17 mouse cellular contexts compared by ENCODE assay signal in genomic region chr6:17824735-17825134, GRCm38 (mm10).
"Had no signal": no experiment of that assay in that cellular context is flagged by ENCODE, and none has a peak within 500 bp of the region (broad histone marks: within the 10 kb centered on the region; RNA-seq: fewer than 3 reads in every experiment).

No protein-coding gene starts in this region.

- H3K9me3 ChIP-seq: intestine, embryonic 15.5 days; kidney, embryonic 15.5 days; limb, embryonic 12.5 days; limb, embryonic 15.5 days had no signal

- H3K27me3 ChIP-seq: intestine, embryonic 15.5 days; kidney, embryonic 15.5 days; limb, embryonic 12.5 days; limb, embryonic 15.5 days had no signal

- H3K27ac ChIP-seq: intestine, embryonic 15.5 days; kidney, embryonic 15.5 days; limb, embryonic 12.5 days; limb, embryonic 15.5 days; stomach, postnatal 0 days had no signal

- H3K4me3 ChIP-seq: intestine, embryonic 15.5 days; kidney, embryonic 15.5 days; limb, embryonic 12.5 days; limb, embryonic 15.5 days had no signal

- DNase-seq: kidney, adult 11 months; kidney, adult 8-10 months; kidney, postnatal 14 days; kidney, postnatal 4 days; left cerebral cortex, postnatal 4 days; lung, adult 2 months; lung, postnatal 14 days; lung, postnatal 4 days; midbrain, embryonic 14.5 days; thymus, adult 2 months; thymus, postnatal 14 days had no signal

- H3K36me3 ChIP-seq: intestine, embryonic 15.5 days; kidney, embryonic 15.5 days; limb, embryonic 12.5 days; limb, embryonic 15.5 days had no signal

- H3K4me1 ChIP-seq: intestine, embryonic 15.5 days; limb, embryonic 12.5 days; limb, embryonic 15.5 days had no signal

- ATAC-seq: intestine, embryonic 15.5 days had no signal

- H3K9ac ChIP-seq: intestine, embryonic 15.5 days; kidney, embryonic 15.5 days; limb, embryonic 12.5 days; limb, embryonic 15.5 days had no signal

- H3K4me2 ChIP-seq: intestine, embryonic 15.5 days; kidney, embryonic 15.5 days; limb, embryonic 12.5 days; limb, embryonic 15.5 days; midbrain, embryonic 11.5 days had no signal
